Mouse (Mus musculus) adrenal gland, postnatal 14 days (tissue): ENCODE data around the gene Ppp1ca. TPM values are rescaled to one million over a fixed set of nuclear protein-coding genes. Genes with fewer than 3 reads are reported as not detected.
A peak's percentile ranks its signal among the peaks of the same experiment; 100 is the strongest.

Experiments
- DNase-seq: peaks from one replicate; pipeline ENCODE4 v3.0.0; 2021; ENCODE audit warnings: mixed read lengths
- total RNA-seq: library from RNA; stranded (reverse); gene quantifications from 2 replicates; pipeline ENCODE4 v1.2.3, GENCODE M21; 2021

Ppp1ca gene
- total RNA-seq, 1 experiment from 2014 or later: 369 TPM

GRCm38 (mm10) chr19:4154437-4155222 lies 37.2 kb upstream of the Ppp1ca start:
- DNase-seq: no peak

- no peak for DNase-seq
Measured at GRCm38 (mm10) chr19:4155223-4156072, 36.4 kb upstream of the Ppp1ca start.

- DNase-seq: no peak
Measured at GRCm38 (mm10) chr19:4156073-4156579, 35.7 kb upstream of the Ppp1ca start.

- DNase-seq: no peak
Measured at GRCm38 (mm10) chr19:4156771-4157170, 35.1 kb upstream of the Ppp1ca start.

GRCm38 (mm10) chr19:4159049-4159448 lies 32.8 kb upstream of the Ppp1ca start:
- DNase-seq: no peak

GRCm38 (mm10) chr19:4162646-4163542 lies 29.0 kb upstream of the Ppp1ca start, which contains the start of gene Rps6kb2:
Rps6kb2 (minus strand) TSS chr19:4163354.
- peak; percentile 97 for DNase-seq

- DNase-seq: no peak
Measured at GRCm38 (mm10) chr19:4163543-4163887, 28.4 kb upstream of the Ppp1ca start.

- no peak for DNase-seq
Measured at GRCm38 (mm10) chr19:4164100-4164499, 27.8 kb upstream of the Ppp1ca start.

GRCm38 (mm10) chr19:4164721-4165120 lies 27.1 kb upstream of the Ppp1ca start:
- peak; percentile 78 for DNase-seq

- DNase-seq: no peak
Measured at GRCm38 (mm10) chr19:4166678-4167476, 25.0 kb upstream of the Ppp1ca start.

- DNase-seq: peak; percentile 99
Measured at GRCm38 (mm10) chr19:4169378-4169784, 22.5 kb upstream of the Ppp1ca start.

- no peak for DNase-seq
Measured at GRCm38 (mm10) chr19:4169810-4170209, 22.1 kb upstream of the Ppp1ca start.

- no peak for DNase-seq
Measured at GRCm38 (mm10) chr19:4170723-4171392, 21.0 kb upstream of the Ppp1ca start.

GRCm38 (mm10) chr19:4171393-4172290 lies 20.2 kb upstream of the Ppp1ca start:
- no peak for DNase-seq

GRCm38 (mm10) chr19:4172925-4173324 lies 18.9 kb upstream of the Ppp1ca start:
- no peak for DNase-seq

- no peak for DNase-seq
Measured at GRCm38 (mm10) chr19:4175368-4175947, 16.4 kb upstream of the Ppp1ca start, which contains the start of gene Carns1. Carns1 (minus strand) TSS chr19:4175479.

GRCm38 (mm10) chr19:4180411-4180810 lies 11.5 kb upstream of the Ppp1ca start:
- DNase-seq: no peak

GRCm38 (mm10) chr19:4181892-4182291 lies 10.0 kb upstream of the Ppp1ca start:
- peak; percentile 89 for DNase-seq

GRCm38 (mm10) chr19:4183689-4184088 lies 8.2 kb upstream of the Ppp1ca start:
- DNase-seq: no peak
